Mouse (Mus musculus) left cerebral cortex, adult 9 months (tissue): ENCODE measurements at regions not wholly inside any gene's neighbourhood (a gene's known extent, or its start where the extent isn't known, plus 50 kb on each side); places are given as distances from the start of the nearest gene placed in this dataset.
"Not testable (repeated sequence)": the region's sequence is repeated elsewhere in the genome, so short reads cannot be mapped to it uniquely, and the experiment has no call there.

ENCODE experiments used
- DNase-seq, 2 experiments: peaks; one replicate each; pipeline ENCODE4 v3.0.0; 2022; ENCODE audit warnings: low spot score in 2 of 2

DNA sequence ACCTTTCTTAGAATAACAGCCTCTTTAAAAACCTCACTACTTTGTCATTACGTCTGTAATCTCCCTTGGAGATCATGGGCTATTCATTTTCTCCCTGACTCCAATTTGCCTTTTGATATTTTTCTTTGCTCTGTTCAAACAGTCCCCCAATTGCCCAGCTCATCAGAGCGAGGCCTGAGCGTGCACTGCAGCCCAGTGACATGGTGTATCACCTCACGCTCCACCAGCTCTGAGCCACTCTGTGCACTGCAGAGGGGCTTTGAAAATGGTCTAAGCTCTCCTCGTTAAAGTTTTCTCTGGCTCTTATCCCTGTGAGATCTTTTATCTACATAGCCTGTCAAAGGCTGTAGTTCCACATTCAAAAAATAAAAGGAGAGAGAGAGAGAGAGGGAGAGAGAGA, 152.1 kb downstream of the Srek1 start:
- DNase-seq = no peak

DNA sequence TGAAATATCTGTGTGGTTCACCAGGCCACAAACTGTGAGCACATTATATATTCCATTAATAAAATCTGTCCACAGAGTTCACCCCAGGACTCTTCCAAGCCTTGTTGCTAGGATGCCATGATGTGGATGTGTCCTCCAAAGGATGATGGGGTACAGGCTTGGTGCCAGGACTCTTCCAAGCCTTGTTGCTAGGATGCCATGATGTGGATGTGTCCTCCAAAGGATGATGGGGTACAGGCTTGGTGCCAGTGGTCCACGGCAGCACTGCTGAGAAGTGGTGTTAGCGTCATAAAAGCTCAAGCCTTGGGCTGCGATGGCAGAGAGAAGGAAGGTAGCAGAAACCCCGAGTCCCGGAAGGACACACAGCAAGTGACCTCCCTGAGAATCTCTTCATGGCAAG, 153.4 kb downstream of the Srek1 start:
- not testable (repeated sequence) for DNase-seq

DNA sequence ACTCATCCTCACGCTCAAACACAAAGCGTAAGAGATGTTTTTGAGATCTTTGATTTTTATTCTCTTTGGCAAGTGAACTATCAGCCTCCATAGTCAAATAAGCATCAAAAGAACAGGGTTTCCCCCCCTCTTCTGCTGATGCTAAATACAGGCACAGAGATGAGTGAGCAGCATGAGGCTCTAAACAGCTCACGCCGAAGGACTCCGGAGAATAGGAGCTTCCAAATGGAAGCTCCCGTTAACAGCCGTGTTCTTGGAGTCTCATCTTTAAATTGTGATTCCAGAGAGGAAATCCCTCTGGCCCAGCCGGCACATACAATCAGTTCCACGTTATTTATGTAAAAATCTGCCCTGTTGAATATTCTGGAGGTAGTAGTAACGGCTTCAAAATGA, 161.1 kb downstream of the Srek1 start:
- no peak for DNase-seq

DNA sequence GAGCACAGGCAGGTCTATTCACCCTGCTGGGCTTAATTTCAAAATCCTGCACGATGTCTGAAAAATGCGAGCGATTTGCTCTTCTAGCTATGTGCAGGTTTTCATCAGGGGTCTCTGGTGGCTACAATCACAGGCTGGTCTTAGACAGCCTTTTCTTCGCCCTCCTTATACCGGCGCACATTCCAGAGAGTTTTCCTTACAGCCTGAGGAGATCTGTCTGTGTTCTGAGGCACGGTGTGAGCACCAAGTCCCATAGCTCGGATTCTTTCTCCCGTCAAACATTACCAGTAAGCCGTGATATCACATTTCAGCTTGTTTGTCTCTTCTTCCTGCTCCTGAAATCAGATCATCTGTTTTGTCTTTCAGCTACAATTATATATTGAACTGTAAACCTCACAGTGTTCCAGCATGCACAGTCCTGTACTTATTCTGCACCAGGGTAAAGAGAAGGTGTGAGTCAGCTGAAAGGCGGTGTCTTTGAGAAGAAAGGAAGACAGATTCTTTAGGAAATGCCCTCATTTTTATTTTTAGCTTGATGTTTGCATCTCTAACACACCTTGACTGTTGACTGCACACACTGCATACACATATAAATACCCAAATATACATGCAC, 161.6 kb downstream of the Srek1 start:
- DNase-seq = no peak

DNA sequence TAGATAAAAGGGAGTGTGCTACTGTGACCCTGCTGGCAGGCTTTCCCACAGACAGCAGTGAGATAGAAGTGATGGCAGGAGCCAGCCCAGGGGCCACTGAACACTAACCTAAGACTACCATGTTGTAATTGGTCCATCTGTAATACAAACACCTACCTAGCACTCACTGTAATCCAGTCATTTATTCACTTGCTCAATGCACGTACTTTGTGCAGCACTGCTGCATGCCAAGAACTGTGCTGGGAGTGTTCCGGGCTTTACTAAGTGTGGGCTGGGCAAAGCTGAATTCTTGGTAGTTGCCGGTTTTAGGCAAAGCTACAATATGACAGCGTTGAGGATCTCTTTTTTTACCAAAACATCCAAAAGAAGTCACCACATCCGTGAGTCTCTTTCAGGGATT, 172.1 kb downstream of the Srek1 start:
- DNase-seq = no peak

DNA sequence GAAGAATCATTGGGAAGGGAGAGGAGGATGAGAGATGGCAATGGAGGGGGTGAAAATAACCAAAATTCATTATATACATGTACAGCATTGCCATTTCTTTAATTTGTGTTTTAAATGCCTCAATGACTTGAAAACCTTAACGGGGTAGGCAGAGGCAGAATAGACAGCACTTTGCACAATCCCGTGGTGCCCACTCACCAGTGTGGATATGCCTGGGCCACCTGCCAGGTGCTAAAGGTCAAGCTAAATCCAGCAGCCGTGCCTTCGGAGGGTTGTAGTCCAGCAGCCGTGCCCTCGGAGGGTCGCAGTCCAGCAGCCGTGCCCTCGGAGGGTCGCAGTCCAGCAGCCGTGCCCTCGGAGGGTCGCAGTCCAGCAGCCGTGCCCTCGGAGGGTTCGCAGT, 182.0 kb downstream of the Srek1 start:
- no peak for DNase-seq

DNA sequence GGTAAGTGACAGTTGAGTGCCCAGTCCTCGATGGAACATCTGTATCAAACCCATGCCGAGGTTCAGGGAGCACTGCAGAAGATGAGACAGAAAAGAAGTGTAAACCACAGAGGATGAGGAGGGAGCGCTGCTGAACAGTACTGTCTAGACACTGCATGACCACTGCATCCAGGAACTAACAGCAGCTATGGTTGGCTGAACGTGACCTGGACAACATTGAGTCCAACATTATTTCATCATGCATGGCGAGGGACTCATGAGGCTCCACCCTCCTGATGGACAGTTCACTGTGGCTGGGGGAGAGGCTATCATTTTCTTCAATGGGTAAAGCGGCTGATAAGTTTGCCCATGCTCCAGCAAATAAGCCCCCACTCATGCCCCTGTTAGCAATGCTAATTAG, 182.5 kb downstream of the Srek1 start:
- DNase-seq = no peak

DNA sequence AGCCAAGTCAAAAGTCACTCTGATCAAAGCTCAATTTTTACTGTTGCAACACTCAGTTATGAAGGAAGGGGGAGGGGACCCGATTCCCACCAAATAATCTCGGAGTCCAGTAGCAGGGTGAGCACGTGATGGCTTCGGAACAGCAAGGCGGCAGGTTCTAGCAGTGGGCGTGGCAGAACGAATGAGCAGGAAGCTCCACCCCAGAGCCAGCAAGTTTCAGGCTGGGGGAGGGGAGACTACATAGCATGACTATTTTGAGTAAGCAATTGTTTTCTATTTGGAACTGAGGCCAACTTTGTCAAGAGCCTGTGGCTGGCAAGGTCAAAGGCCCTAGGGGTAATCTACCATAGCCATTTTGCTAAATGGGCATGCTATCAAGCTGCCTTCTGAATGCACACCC, 183.0 kb downstream of the Srek1 start:
- DNase-seq = not testable (repeated sequence)

DNA sequence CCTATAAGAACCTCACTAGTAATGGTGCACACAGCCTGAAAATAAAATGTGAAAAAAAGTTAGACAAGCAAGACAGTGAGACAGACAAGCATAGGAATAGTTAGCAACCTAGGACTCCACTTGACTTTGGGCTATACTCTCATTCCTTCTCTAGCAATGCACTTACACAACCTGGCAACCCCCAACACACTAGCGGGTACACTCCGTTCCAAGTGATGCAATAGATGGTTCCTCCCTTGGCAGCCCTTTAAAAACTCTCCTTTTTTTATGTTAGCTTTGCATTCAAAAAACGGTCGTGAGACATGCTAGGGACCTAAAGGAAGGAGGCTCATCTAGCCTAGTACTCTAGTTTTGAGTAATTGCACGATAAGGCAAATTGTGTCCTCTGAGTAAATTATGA, 184.8 kb downstream of the Srek1 start:
- no peak for DNase-seq

DNA sequence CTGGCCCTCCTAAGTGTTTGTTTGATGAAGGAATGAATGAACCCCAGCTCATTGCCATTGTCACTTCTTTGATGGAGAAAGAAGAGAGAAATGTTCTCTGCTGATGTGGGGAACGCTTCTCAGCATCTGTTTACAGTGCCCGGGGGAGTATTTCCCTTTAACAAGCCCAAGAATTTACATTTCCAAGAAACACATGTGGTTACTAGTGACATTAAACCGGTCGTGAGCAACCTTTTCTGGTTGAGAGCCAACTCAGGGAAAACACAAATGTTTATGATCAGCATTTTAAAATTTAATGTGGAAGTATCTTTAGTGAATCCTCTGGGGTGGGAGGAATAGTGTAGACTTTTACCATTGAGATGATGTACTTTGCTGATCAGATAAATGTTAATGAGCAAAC, 197.6 kb downstream of the Srek1 start:
- DNase-seq = no peak

DNA sequence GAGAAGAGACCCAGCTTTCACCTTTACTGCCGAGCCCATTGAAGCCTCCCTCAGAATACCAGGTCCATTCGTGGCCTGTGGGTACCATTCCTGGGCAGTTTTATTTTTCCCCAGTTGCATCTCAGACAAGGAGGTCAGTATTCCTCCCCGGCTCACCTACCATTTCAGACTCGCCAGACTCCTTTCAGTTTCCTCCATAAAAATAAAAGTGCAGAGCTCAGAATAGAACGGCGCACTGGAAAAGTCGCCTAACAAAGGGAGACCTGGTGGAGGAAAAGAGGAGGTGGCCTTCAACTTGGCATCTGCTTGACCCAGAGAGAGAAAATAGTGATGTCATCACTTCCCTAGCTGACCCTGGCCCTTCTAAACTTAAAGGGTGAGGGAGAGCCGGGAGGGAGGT, 209.7 kb downstream of the Srek1 start:
- no peak for DNase-seq

DNA sequence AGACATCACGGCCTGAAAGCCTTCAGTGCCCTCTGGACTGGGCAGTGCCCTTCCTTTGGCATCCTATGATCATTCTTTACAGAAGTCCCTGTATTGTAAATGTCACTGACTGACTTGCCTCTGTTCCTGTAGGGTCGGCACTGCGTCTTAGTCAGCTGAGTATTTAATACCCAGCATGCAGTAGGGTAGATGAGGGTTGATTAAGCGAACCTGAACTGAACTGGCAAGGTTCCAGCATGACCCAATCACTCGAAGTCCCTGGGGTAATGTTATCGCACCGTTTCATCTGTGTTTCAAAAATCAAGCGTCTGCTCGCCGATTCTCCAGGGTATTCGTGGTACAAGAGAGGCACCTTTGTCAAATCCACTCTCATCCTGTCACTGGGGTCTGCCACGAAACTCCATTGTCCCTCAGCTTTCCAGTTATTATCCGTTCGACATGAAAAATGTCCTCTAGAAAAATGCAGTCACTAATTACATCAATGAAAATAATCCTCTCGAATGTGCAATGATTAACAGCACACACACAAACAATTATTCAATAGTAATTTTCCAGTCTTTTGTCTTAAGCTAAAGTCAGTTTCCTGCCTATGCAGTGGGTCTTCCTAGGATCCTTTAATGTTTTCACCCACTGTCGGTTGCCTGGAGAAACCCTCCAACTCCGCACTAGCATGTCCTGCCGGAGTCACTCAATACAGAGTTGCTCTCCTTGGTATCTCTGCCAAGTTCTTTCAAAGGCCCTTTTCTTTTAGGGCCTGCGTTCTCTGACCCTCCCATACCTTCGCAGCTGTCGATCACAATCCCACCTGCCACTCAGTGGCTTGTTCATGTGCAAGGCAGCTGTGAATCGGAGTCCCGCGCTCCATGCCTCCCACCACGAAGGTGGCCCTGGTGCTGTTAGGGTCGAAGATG, 212.4 kb downstream of the Srek1 start:
- DNase-seq = no peak

DNA sequence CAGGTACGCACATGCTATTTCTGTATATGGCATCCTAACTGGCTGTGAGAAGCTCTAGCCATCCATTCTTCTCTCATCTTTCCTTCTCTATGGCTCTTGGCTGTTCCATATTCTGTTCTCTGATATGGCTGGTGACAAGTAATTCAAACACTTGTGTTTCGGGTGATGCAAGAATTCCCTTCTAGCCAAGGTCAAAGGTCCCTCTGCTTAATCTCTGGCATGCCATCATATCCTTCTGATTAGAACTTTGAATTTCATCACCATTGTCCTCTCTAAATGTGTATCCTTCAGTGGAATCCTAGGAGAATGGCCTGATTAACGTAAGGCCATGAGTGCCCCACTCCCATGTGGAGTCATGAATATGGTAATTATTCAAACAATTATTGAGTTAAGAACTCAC, 215.5 kb downstream of the Srek1 start:
- no peak for DNase-seq

DNA sequence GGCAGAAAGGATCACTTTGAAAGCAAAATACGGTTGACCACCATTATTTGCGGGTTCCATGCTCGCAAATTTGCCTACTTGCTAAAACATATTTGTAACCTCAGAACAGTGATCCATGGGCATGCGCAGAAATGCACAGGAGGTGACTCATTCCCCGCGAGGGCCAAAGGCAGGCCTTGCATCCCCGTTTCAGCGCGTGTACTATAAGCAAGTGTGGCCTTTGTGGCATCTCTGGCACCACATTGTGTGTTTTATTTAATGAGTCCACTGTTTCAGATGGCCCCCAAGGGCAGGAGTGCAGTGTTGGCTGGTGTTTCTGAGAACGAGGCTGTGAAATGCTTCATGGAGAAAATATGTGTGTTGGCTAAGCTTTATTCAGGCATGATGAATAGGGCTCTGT, 205.3 kb upstream of the Mast4 start:
- no peak for DNase-seq

DNA sequence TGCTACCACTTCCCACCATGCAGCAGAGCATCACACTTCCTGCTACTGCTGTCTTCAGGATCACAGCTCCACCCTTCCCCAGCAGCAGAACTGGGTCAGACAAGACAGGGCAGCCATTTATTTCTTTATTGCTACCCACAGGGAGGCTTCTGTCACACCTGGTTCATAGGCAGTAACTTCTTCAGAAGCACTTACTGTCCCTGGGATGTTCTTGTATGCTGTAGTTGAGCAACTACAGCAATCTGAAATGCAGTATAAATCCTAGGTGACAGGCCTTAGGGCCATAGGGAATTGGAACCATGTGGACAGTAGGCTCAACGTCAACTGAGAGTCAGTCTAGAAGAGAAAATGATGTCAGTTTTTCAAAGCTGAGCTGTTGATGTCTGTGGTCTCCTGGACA, 179.5 kb upstream of the Mast4 start:
- DNase-seq = no peak

DNA sequence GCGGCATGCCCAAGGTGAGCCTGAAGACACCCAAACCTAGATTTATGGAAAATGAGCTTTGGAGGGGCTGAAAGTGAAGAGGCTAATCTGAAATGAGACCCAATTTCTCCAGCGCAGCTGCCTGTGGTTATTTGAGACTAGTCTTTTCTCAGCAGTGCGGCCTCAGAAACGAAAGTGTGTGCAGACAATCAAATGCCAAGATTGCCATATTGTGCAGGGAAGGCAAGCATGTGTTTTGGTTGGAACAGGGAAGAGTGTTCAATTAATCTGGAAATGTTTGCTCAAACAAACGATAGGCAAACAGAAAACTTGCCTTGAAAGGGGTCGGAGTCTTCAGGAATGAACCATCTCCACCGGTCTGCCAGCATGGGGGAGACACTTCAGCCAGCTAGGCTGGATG, 178.2 kb upstream of the Mast4 start:
- DNase-seq = no peak

DNA sequence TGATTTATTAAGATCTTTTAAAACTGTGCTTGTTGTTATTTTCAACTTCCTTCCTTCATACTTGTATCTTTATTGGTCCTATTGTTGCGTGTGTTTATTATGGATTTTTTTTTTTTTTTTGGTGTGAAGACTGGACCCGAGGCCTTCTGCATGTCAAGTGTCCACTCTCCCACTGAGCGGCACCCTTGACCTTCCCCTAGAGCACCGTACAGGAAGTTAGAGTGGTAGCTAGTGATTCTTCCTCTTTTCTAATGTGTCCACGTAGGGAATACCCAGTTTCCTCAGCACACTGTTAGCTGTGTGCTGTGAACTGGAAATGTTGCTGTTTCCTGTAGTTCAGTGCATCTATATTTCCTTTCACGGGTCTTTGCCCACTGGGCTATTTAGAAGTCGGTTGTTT, 170.7 kb upstream of the Mast4 start:
- DNase-seq = no peak

DNA sequence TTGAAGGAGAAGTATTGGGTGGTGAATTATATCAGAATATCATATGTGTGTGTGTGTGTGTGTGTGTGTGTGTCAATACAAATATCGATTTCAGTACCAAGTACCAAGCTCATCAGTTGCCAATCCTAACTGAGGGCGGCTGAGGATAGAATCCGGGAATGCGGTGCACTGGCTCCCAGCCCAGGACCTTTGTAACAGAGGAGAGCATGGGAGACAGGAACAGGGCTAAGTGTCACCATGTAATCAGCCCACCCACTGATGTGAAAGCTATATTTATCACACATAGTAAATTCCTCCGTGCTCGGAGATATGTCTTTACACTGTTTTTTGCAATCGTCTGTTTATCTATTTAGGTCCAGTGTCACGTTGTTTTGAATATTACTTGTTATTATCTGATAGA, 165.1 kb upstream of the Mast4 start:
- DNase-seq = no peak

DNA sequence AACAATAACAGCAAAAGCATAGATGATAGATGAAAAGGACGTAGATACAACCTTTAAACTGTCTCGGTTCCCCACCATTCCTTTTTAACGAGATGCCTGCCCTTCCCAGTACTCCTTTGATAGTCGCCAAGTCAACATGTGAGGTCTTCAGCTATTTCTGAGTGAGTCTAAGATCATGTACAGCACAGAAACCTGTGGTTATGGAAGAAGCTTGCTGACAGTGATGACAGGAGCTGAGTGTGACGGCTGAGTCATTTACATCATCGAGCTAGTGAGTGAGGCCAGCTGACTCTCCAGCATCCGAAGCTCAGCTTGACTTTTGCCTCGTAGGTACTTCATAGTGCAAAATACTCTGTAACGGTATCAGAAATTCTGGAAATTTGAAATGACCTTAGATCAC, 160.1 kb upstream of the Mast4 start:
- DNase-seq = no peak

DNA sequence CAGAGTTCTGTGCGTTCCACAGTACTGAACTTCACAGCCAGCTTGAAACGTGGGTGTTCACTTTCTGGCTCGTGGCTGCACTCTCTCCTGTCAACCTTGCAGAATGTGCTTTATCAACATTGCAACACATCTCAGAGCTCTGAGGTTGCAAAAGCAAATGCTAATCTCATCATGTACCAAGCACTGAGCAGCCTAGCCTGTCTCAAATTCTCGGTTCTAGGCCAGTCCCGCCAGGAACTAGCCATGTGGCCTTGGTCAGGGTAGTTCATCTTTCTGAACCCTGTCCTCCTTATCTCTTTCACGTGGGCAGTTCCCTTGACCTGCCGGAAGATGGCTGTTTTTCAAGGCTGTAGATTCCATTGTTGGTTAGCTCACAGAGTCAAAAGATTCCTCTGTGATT, 159.3 kb upstream of the Mast4 start:
- no peak for DNase-seq

DNA sequence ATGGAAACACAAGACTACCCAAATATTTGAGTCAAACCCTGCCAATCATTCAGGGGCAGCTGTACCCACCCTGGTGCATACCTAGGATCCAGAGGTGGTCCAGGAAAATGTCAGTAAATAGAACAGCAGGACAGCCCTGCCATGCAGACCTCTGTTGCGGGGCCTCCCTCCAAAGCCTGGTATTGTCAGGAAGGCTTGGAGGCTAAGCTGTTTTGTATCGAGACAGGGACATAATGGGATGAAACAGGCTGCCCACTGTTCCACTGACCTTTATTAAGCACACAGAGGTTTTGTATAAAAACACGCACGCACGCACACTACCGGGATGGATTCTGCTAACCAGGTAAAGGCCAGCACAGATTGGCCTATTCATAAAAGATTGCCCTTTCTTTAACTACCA, 155.8 kb upstream of the Mast4 start:
- no peak for DNase-seq

DNA sequence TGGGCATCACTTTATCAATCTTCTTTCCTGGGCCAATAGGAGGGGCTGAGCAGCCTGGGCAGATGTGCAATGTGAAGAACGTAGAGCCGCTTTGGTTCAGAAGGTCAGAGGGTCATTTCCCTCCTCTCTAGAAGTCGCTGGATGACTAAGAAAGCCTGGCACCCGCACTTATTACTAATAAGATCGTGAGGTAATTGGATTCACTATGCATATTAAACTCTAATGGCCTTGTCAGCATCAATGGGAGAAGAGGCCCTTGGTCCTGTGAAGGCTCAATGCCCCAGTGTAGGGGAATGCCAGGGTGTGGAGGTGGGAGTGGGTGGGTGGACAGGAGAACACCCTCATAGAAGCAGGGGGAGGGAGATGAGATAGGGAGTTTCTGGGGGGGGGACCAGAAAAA, 149.8 kb upstream of the Mast4 start:
- no peak for DNase-seq

DNA sequence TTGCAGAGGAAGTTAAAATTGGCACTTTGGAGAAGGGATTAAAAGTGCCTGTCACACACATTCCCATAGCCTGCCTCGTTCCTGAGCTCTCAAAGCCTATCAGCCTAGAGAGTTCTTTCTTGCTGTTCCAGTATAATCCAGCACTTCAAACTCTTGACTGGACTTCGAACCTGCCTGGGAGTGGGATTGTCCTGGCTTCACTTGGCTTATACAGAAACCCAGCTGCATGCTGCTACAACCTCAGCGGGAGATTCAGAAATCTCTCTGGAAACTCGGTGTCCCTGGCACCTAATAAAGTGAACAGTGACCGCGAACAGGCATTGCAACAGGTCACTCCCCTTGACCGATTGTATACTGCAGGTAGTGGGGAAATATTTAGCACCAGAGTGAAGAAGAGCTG, 149.1 kb upstream of the Mast4 start:
- DNase-seq = no peak

DNA sequence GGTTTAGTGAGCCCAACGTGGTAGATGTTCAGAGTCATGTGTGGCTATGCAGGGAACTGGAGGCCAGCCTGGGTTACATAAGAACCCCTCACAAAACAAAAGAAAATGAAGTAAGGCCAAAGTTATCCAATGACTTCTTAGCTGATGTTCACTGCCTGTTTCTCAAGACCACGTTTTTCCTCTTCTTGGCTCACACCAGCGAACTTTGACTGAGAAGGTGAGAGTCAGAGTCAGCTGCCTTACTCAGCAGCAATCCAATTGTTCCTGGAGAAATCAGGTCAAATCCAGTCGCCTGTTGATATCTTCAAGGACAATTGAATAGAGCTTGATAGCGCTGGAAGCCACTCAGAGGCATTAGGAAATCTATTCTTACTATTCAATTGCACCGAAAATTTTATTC, 142.0 kb upstream of the Mast4 start:
- DNase-seq = no peak
